Mouse (Mus musculus) bone marrow, adult 2 months (tissue): ENCODE data around the gene Setd2. TPM values are rescaled to one million over a fixed set of nuclear protein-coding genes. Genes with fewer than 3 reads are reported as not detected.

Experiments
- H3K27ac ChIP-seq: fragments of 200-500 bp; 2 replicates; pipeline ENCODE4 v1.5.1; 2012; ENCODE audit warnings: low read depth, mild to moderate bottlenecking, control low read depth, inconsistent platforms, low read length; ENCODE audit not compliant: control insufficient read depth, poor library complexity, insufficient read depth
- H3K4me1 ChIP-seq: fragments of 200-500 bp; 2 replicates; pipeline ENCODE4 v1.6.1; 2011; ENCODE audit warnings: low read length; ENCODE audit not compliant: control insufficient read depth, insufficient read depth
- H3K4me3 ChIP-seq: fragments of 200-500 bp; replicated peaks from 2 replicates; pipeline ENCODE3; 2011; ENCODE audit warnings: mild to moderate bottlenecking, low read depth, low read length, control low read depth; ENCODE audit not compliant: control insufficient read depth
- CTCF ChIP-seq: fragments of 200-500 bp; IDR thresholded peaks from 2 replicates; pipeline ENCODE4 v1.5.1; 2011; ENCODE audit warnings: low read length, control low read depth; ENCODE audit not compliant: control insufficient read depth, insufficient read depth
- POLR2A ChIP-seq: fragments of 200-500 bp; IDR thresholded peaks from 2 replicates; pipeline ENCODE4 v1.6.1; 2011; ENCODE audit warnings: low read depth, mild to moderate bottlenecking, control low read depth, low read length, borderline replicate concordance; ENCODE audit not compliant: control insufficient read depth
- WGBS: fragments of 180-500 bp; shearing (Covaris S2); methylation state at CpG from one replicate; pipeline ENCODE4 v1.1.7; 2018; 5-methylcytosine and 5-hydroxymethylcytosine counted together
- polyA plus RNA-seq: library from polyadenylated mRNA; stranded (reverse); fragments of >200 nt; gene quantifications from 2 replicates; pipeline ENCODE4 v1.2.4, GENCODE M21; 2011; ENCODE audit warnings: low replicate concordance; ENCODE audit not compliant: missing spikeins, insufficient read depth, insufficient read length

The Setd2 gene
- polyA plus RNA-seq, 1 experiment: 65.9 TPM

DNA sequence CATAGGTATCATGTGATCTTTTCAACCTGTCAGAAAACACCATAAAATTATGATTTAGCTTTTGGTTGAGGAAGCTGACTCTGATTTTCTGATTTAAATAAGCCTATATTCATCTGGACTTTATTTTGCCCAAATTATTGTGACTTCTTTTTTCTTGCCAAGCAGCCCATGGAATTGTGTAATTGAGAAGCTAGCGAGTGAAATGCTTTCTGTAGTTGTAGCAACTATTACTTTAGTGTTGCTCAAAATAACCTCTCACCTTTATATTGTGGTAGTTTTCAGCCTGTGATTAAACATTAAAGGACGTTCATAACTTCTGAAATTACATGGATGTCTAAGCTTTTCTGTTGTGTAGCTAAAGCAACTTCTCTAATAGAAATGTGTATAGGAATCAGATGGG, 49.8 kb downstream of the Setd2 start:
- Histone ChIP-seq H3K4me3 (no peak overlapping the region), H3K4me1 (no peaks in the 10 kb centered on the region; the same call in 1 of the 2 replicates), H3K27ac (no peak overlapping the region)
- 59% methylated on average over 2 of the region's 2 CpGs for WGBS
- TF ChIP-seq CTCF (no peak), POLR2A (no peak)

DNA sequence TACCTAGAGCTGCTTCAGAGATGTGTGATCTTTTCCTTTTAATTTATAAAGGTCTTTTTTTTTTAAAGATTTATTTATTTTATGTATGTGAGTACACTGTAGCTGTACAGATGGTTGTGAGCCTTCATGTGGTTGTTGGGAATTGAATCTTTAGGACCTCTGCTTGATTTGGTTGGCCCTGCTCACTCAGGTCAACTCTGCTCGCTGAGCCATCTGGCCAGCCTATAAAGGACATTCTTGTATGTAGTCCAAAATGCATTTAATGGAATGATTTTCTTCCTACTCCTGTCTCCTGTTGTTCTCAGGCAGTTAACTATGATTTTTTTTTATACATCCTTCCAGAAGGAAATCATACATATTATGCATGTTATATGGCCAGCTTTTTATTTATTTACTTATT, 51.1 kb downstream of the Setd2 start:
- TF ChIP-seq CTCF (no peak), POLR2A (no peak)
- Histone ChIP-seq H3K4me3 (no peak overlapping the region), H3K27ac (no peak overlapping the region), H3K4me1 (no peaks in the 10 kb centered on the region; the same call in 1 of the 2 replicates)
- 79% methylated on average over 1 of the region's 1 CpGs for WGBS

DNA sequence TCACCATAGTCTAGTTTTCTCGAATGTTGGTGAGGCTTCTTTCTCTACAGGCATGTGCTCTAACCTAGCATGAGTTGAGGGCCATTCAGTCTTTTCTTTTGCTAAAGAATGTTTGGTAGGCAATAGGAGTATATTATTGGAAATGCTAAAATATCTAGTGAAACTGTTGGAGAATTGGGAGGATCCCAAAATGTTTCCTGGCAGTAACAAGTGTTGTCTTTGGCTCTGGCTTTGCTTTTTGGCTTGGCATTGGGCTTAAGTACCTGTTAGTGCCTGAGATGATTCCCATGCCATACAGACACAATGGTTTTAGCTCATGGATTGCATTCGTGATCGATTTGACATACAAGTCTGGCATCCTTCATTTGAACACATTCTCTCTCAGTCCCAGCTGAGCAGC, 79.1 kb downstream of the Setd2 start:
- no peaks in the 10 kb centered on the region for H3K4me1 ChIP-seq
- WGBS: 91% methylated on average over 3 of the region's 3 CpGs
- TF ChIP-seq CTCF: no peak
- TF ChIP-seq POLR2A: no peak
- no peak overlapping the region for H3K4me3 ChIP-seq
- H3K27ac ChIP-seq: no peak overlapping the region

DNA sequence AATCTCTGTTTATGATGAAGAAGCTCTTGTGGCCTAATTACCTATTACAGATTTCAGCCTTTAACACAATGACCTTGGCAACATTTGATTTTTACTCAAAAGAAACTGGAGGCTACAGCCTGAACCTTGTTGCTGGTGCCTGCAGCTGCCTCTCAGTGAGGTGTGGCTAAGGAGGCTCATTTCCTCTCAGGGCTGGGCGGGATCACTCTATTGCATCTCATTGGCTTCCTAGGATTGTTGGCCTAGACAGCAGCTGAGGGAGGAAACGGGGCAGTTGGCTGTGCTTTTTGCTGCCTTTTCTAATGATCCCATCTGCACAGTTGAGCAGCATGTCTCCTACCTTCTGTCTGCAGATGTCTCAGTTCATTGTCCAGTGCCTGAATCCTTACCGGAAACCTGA, 84.7 kb downstream of the Setd2 start:
- TF ChIP-seq CTCF (no peak), POLR2A (no peak)

DNA sequence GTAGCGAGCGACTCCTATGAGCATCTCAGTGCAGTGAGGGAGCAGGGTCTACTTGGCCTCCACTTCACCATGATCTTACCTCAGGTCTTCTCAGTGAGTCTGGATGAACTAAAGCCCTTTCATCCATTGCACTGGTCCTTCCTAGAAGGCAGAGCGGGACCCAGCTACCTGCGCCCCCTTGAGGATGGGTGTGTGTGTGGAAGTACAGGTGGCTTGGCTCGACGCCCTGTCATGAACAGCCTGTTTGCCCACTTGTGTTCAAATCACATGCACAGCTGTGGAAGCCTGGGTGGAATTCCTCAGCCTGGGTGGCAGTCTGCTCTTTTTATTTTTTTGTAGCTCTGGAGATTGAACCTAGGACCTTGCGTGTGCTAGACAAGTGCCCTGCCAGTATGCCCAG, 87.8 kb downstream of the Setd2 start:
- TF ChIP-seq CTCF (peak; percentile 29; the same call in 1 of the 2 replicates), POLR2A (no peak)
- H3K27ac ChIP-seq: no peak overlapping the region
- WGBS: 80% methylated on average over 7 of the region's 7 CpGs
- H3K4me3 ChIP-seq: no peak overlapping the region
- H3K4me1 ChIP-seq: no peaks in the 10 kb centered on the region

More for the DNA sequence above, 84.7 kb downstream of the Setd2 start:
- 72% methylated on average over 3 of the region's 3 CpGs for WGBS
- Histone ChIP-seq H3K4me1 (no peaks in the 10 kb centered on the region), H3K27ac (no peak overlapping the region), H3K4me3 (no peak overlapping the region)

DNA sequence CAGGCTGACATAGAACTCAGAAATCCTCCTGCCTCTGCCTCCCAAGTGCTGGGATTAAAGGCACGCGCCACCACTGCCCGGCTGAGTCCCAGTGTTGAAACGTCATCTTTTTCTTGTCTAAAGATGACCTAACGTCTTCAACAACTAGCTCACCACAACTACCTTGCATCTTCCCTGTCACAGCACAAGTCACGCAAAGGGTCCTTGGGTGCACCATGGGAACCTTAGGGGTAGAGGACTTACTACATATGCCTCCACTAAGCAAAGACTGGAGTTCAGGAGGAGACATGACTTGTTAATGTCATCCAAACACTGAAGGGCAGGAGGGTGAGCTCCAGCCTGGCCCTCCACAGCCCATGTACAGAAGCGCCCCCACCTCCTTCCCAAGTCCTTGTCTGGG, 88.3 kb downstream of the Setd2 start:
- H3K27ac ChIP-seq: no peak overlapping the region
- WGBS: 84% methylated on average over 7 of the region's 7 CpGs
- no peaks in the 10 kb centered on the region for H3K4me1 ChIP-seq
- TF ChIP-seq POLR2A (no peak), CTCF (no peak)
- no peak overlapping the region for H3K4me3 ChIP-seq

DNA sequence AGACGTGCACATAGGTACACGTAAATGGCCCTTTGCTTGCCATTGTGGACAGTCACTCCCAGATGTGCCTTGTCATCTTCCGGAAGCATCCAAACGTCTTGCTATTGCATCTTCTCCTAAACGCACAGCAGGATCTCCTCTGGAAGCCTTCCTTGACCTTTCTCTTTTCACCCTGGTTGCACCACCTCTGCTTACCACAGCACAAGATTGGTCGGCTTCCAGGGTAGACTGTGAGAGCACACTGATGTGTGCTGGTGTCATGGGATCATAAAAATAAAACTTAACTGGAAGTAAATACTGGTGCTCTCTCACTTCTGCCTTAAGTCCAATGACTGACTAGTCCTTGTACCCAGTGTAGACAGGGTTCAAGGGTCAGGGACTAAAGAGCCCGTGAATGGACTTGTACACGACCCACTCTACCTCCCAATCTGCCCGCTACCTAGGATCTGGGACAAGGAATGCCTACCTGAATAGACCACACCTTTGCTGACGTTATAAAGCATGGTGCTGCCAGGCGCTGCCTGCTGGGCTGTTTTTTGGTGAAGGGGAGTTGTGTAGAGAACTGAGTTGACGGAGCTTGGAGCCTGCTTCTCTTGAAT, 90.3 kb downstream of the Setd2 start:
- no peaks in the 10 kb centered on the region for H3K4me1 ChIP-seq
- H3K4me3 ChIP-seq: no peak overlapping the region
- TF ChIP-seq CTCF (no peak), POLR2A (no peak)
- H3K27ac ChIP-seq: no peak overlapping the region
- WGBS: 78% methylated on average over 12 of the region's 12 CpGs

DNA sequence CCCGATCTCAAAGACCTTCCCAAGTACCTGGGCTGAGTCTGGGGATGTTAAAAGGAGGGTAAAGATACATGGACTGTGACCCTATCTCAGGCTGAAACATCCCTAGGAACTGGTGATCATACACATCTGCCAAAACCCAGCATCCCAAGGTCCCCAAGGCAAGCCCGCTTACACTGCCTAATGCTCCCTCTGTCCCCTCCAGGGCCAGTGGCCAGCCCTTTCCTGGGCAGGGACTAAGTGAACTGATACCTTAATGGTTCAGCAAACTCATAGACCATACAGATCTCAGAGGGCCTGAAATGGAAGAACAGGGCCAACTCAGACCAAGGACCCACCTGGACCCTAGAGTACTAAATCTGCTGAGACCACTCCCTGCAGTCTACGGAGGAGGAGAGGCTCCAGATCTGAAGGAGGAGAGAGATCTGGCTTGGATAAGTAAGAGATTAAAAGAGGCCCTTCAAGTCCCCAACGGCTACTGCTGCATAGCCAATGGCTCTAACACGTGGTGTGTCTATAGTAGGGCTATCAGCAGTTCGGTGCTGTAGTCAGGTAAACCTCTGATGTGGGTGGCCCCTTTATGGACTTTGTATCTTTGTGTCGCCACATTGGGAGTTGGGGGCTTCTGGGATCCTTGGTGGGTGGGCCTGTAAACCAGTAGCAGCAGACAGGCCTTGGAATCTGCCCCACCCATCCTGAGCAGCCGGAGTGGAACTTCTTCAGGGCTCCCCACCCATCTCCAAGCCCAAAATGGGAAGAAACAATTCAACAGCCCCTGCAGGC, 91.2 kb downstream of the Setd2 start:
- Histone ChIP-seq H3K27ac (no peak overlapping the region; the same call in 1 of the 2 replicates), H3K4me3 (no peak overlapping the region), H3K4me1 (no peaks in the 10 kb centered on the region)
- TF ChIP-seq CTCF (no peak), POLR2A (no peak)
- 79% methylated on average over 8 of the region's 8 CpGs for WGBS
